Mouse (Mus musculus): Measurements from ENCODE around the gene Speer4e.
"Not testable (repeated sequence)": the region's sequence is repeated elsewhere in the genome, so short reads cannot be mapped to it uniquely, and the experiment has no call there.

GRCm38 (mm10) chr5:14951822-14952221 lies 13.6 kb upstream of the Speer4e start:
- TF ChIP-seq GATA1 (IDR thresholded peaks at IDR 0.05; ENCODE audit: borderline replicate concordance, low read length); FLI1 (IDR thresholded peaks at IDR 0.05; ENCODE audit: low read length): not testable (repeated sequence)

All from megakaryocyte, embryonic 14.5 days (primary cell).